In genomic region chr13:32493309-32493708, GRCm38 (mm10) we compare ENCODE assay signal across 9 mouse cellular contexts.
A peak's percentile ranks its signal among the peaks of the same experiment; 100 is the strongest.
DNase-seq lines count a peak whose midpoint lies in the region; ATAC-seq and TF ChIP-seq lines count a peak whose summit lies in the region.
"Had no signal": no experiment of that assay in that cellular context is flagged by ENCODE, and none has a peak within 500 bp of the region (broad histone marks: within the 10 kb centered on the region; RNA-seq: fewer than 3 reads in every experiment).

No protein-coding gene starts in this region.

- 31% methylated on average over 7 of the region's 7 CpGs for WGBS in forebrain, embryonic 11.5 days
- WGBS in forebrain, embryonic 13.5 days: 32% methylated on average over 7 of the region's 7 CpGs
- WGBS in lung, postnatal 0 days: 12% methylated on average over 7 of the region's 7 CpGs

- no peak overlapping the region for H3K27ac ChIP-seq in forebrain, embryonic 11.5 days (ENCODE audit: low read depth, low read length)
- H3K27ac ChIP-seq in forebrain, embryonic 13.5 days: no peak overlapping the region
- H3K27ac ChIP-seq in lung, postnatal 0 days (ENCODE audit: low read length): no peak overlapping the region
- H3K27ac ChIP-seq: liver, embryonic 13.5 days had no signal

- TF ChIP-seq EP300 in lung, postnatal 0 days (IDR thresholded peaks at IDR 0.05): no peak

- peak; percentile 85 for TF ChIP-seq CTCF in lung, postnatal 0 days (IDR thresholded peaks at IDR 0.05)

- no peaks in the 10 kb centered on the region for H3K9me3 ChIP-seq in forebrain, embryonic 11.5 days (ENCODE audit: control insufficient read depth, low read length)
- no peaks in the 10 kb centered on the region for H3K9me3 ChIP-seq in forebrain, embryonic 13.5 days (replicated peaks)
- H3K9me3 ChIP-seq in lung, postnatal 0 days (ENCODE audit: low read length): no peaks in the 10 kb centered on the region
- H3K9me3 ChIP-seq: liver, embryonic 13.5 days had no signal

- H3K4me3 ChIP-seq in forebrain, embryonic 11.5 days (ENCODE audit: low read depth, low read length): no peak overlapping the region
- H3K4me3 ChIP-seq in forebrain, embryonic 13.5 days: no peak overlapping the region
- H3K4me3 ChIP-seq in lung, postnatal 0 days (ENCODE audit: low read depth, low read length): no peak overlapping the region
- H3K4me3 ChIP-seq: liver, embryonic 13.5 days had no signal

- DNase-seq in forebrain, embryonic 11.5 days (ENCODE audit: low spot score): peak; percentile 64
- peak; percentile 6 for DNase-seq in MN1 (ENCODE audit: low spot score)
- peak; percentile 44 to 45 for DNase-seq in cerebellum, postnatal 36 days
- peak; percentile 60 for DNase-seq in heart, adult 8-10 months (ENCODE audit: low spot score)
- peak; percentile 25 to 82 for DNase-seq in layer of hippocampus, adult 18-20 months (ENCODE audit: low spot score in 2 of 2)
- peak; percentile 76 for DNase-seq in lung, postnatal 0 days (ENCODE audit: low spot score)
- peak; percentile 16 for DNase-seq in testis, postnatal 14 days (ENCODE audit: low spot score)
- DNase-seq: liver, embryonic 13.5 days had no signal

- no peaks in the 10 kb centered on the region for H3K36me3 ChIP-seq in forebrain, embryonic 11.5 days (ENCODE audit: control insufficient read depth, insufficient read depth, low read length)
- H3K36me3 ChIP-seq in forebrain, embryonic 13.5 days (ENCODE audit: poor library complexity, severe bottlenecking): no peaks in the 10 kb centered on the region
- H3K36me3 ChIP-seq in lung, postnatal 0 days (ENCODE audit: insufficient read depth, low read length): no peaks in the 10 kb centered on the region
- H3K36me3 ChIP-seq: liver, embryonic 13.5 days had no signal

- no peaks in the 10 kb centered on the region for H3K4me1 ChIP-seq in forebrain, embryonic 11.5 days (replicated peaks; ENCODE audit: control insufficient read depth, insufficient read depth, low read length)
- no peaks in the 10 kb centered on the region for H3K4me1 ChIP-seq in forebrain, embryonic 13.5 days
- peaks cover 3% of the 10 kb centered on the region; the same call in 1 of the 2 replicates for H3K4me1 ChIP-seq in lung, postnatal 0 days (ENCODE audit: insufficient read depth, low read depth, low read length)

- peak; percentile 39; the same call in 1 of the 2 replicates for ATAC-seq in forebrain, embryonic 11.5 days (replicated peaks; ENCODE audit: low FRiP score)
- ATAC-seq in forebrain, embryonic 13.5 days: no peak
- no peak for ATAC-seq in lung, postnatal 0 days

- H3K27me3 ChIP-seq in forebrain, embryonic 11.5 days (ENCODE audit: control insufficient read depth, insufficient read depth, low read length): no peaks in the 10 kb centered on the region
- no peaks in the 10 kb centered on the region for H3K27me3 ChIP-seq in forebrain, embryonic 13.5 days
- no peaks in the 10 kb centered on the region for H3K27me3 ChIP-seq in lung, postnatal 0 days (replicated peaks; ENCODE audit: insufficient read depth, low read length)
- H3K27me3 ChIP-seq: liver, embryonic 13.5 days had no signal

- no peak overlapping the region for H3K4me2 ChIP-seq in forebrain, embryonic 11.5 days (ENCODE audit: low read depth, low read length, severe bottlenecking)
- H3K4me2 ChIP-seq in forebrain, embryonic 13.5 days: no peak overlapping the region
- H3K4me2 ChIP-seq in lung, postnatal 0 days (replicated peaks; ENCODE audit: low read depth, low read length): 0 out of 2 replicates have a peak overlapping the region, but pooled peaks have one; percentile 4
- H3K4me2 ChIP-seq: liver, embryonic 13.5 days had no signal

- H3K9ac ChIP-seq in forebrain, embryonic 11.5 days (ENCODE audit: low read length): no peak overlapping the region
- H3K9ac ChIP-seq in forebrain, embryonic 13.5 days: no peak overlapping the region
- H3K9ac ChIP-seq in lung, postnatal 0 days (replicated peaks; ENCODE audit: low read depth): no peak overlapping the region
- H3K9ac ChIP-seq: liver, embryonic 13.5 days had no signal

Comparison
In these comparisons a context has a peak if more than half of its experiments do, and no peak if none do; other contexts are left out.
1. DNase-seq: peak in every context shown above with its lines; median percentile 76 in lung, postnatal 0 days; 64 in forebrain, embryonic 11.5 days; 60 in heart, adult 8-10 months; 54 in layer of hippocampus, adult 18-20 months; 44 in cerebellum, postnatal 36 days; 16 in testis, postnatal 14 days; 6 in MN1.